Mouse (Mus musculus) right cerebral cortex, postnatal 4 days (tissue): ENCODE measurements around the gene Rab3gap1.
"Not testable (repeated sequence)": the region's sequence is repeated elsewhere in the genome, so short reads cannot be mapped to it uniquely, and the experiment has no call there.

Source experiments
- DNase-seq: peaks from one replicate; pipeline ENCODE4 v3.0.0-alpha.2; 2022

Rab3gap1 gene

DNA sequence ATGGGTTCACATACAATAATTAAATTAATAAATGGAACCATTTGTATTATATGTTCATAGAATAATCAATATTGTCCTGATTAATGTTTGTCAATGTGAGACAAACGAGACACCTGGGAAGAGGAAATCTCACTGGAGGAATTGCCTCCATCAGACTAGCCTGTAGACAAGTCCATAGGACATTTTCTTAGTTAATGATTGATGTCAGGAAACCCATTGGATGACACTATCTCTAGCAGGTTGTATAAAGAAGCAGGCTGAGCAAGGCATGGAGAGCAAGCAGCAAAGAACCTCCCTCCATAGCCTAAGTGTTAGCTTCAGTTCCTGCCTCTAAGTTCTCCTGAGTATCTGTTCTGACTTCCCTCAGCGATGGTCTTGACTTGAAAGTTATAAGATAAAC, 64.8 kb downstream of the Rab3gap1 start:
- no peak for DNase-seq

DNA sequence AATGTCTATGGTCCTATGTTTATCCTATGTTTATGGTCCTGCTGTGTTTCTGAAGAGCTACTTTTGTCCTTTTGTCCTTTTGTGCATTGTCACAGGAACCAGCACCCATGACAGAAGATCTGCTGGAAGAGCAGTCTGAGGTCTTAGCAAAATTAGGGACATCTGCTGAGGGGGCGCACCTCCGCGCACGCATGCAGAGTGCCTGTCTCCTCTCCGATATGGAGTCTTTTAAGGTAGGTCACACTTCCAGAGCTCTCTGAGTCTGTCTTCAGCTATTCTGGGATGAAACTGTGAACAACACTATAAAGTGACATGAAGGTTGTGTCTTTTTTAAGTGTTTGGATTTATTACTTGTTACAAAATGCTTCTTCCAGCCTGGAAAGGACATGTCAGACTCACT, 65.7 kb downstream of the Rab3gap1 start:
- no peak for DNase-seq

DNA sequence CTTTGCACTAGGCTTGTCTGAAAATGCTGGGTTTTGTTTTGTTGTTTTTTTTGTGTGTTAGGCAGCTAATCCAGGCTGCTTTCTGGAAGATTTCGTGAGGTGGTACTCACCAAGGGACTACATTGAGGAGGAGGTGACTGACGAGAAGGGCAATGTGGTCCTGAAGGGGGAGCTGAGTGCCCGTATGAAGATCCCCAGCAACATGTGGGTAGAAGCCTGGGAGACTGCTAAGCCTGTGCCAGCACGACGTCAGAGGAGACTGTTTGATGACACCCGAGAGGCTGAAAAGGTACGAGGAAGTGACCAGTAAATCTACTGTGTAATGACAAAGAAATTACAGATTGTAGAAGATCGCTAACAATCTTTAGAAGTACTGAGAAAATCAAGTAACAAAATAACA, 68.7 kb downstream of the Rab3gap1 start:
- no peak for DNase-seq

DNA sequence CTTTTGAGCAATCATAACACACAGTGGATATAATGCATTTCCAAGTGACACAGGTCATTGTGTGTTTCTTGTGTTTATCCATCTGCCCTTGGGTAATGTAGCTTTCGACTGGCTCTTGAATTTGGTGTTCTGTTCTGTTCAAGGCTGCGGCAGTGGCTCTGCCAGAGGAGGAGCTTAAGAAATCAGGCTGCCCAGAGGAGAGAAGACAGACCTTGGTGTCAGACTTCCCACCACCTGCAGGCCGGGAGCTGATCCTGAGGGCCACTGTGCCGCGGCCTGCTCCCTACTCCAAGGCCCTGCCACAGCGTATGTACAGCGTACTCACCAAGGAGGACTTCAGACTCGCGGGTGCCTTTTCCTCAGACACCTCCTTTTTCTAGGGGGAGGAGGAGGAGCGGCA, 73.7 kb downstream of the Rab3gap1 start:
- DNase-seq: no peak

DNA sequence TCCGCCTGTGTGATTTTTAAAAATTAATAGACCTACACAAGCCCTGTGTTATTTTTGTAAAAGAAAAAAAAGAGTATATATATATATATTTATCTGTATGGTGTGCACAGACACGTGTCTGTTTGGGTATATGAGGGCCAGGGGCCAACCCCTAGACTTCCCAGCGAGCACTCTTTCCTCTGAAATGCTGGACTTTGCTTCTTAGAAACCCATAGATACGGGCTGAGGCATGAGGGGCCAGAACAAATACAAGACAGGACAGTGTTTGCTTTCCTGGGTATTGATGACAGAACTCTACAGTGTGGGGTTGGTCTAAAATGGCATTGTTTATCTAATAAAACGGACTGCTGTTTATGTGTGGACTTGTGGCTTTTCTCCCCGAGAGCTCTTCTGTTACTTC, 74.9 kb downstream of the Rab3gap1 start:
- no peak for DNase-seq

DNA sequence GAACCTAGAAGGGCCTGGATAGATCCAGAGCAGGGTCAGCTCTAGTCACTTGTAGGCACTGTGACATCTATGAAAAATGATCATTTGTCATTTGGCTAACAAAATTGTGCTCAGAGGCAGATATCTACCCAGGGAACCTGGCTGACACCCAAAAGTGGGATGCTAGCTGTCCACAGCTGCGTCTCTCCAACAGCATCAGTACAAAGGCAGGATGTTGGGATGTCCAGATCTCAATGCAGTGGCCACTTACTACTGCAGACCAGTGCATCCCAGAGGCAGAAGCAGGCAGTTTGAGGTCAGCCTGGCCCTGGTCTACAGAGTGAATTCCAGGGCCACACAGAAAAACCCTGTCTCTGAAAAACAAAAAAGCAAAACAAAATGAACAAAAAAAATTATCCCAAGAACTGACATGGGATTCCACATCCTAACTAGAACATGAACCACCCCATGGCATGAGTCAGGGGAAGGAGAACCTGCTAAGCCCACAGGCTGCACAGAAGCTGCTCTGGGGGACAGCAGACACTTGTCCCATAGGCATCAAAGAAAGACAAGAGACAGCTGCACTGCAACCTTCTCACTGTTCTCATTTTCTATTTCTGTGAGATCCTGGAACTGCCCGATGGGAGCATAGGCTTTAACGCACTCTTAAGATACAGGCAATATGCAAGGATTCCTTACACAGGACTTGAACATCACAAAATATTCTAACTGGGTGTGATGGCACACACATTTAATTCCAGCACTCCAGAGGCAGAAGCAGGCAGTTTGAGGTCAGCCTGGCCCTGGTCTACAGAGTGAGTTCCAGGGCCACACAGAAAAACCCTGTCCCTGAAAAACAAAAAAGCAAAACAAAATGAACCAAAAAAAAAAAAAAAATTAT, 77.4 kb downstream of the Rab3gap1 start:
- DNase-seq: peak; percentile 27

DNA sequence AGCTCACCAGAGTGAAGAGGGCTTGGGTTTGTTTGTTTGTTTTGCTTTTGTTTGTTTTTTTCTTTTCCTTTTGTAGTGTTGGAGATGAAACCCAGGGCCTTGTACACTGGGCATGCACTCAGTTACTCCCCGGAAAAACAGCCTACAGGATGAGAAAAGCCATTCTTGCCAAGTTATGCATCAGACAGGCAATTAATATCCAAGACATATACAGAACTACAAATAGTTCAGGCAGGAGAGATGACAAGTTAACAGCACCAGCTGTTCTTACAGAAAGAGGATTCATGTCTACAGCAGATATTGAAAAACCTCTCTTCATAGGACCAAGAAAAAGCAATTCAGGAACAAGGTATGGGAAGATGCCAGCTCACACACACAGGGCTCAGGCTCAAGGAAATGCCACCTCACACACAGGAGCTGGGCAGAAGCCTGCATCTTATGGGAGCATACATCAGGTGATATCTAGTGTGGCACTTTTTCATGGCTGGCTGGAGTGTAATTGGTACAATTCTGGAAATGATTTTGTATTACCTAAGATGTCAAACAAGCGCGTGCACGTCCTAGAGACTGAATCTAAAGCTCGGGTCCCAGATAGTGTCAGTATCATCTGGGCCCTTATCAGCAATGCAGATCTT, 78.2 kb downstream of the Rab3gap1 start:
- DNase-seq: no peak

DNA sequence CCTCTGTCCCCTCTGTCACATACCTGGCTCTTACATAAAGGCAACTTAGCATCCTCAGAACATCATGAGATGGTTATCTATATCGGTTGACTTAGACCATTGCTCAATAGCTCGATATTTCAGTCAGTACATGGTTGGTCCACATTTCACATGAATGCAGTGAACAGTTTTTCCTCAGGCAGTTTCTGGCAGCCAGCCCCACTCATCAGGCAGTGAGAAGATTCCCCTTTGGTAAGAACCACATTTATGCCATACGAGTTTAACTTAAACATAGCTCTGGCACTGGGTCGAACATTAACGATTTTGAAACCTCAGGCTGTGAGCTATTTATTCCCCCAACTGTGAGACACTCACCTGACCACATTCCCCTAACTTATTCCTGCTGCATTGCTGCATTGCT, 80.2 kb downstream of the Rab3gap1 start:
- DNase-seq: peak; percentile 59

DNA sequence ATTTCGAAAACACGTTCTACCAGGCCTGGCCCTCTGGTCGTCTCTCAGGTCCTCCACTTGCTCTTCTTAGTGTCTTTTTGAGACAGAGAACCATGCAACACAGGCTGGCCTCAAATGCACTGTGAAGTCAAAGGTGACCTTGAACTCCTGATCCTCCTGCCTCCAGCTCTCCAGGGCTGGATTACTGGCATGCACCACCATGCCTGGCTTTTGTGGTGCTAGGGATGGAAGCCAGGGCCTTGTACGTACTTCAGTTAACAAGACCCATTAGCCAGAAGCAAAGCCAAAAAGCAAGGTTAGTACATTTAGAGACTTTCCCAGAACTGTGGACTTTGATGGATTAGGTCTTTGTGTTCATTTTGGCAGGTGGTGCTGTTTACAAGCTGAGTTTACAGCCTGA, 83.7 kb downstream of the Rab3gap1 start:
- no peak for DNase-seq

DNA sequence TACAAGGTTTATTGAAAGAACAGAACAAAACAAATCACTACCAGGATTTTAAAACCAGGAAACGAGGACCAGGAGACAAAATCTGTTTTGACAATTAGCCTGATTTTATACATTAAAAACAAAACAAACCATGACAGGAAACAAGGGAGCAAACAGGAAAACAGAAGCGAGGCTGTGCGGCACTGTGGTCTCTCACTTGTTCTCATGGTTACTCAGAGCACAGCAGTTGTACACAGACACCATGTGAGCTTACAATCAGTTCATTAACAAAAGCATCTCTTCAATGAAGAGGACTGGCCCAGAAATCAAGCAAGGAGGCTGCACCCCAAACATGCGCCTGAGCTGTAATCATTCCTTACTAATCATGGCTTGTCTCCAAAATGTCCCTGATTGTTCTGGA, 85.6 kb downstream of the Rab3gap1 start:
- DNase-seq: not testable (repeated sequence)

DNA sequence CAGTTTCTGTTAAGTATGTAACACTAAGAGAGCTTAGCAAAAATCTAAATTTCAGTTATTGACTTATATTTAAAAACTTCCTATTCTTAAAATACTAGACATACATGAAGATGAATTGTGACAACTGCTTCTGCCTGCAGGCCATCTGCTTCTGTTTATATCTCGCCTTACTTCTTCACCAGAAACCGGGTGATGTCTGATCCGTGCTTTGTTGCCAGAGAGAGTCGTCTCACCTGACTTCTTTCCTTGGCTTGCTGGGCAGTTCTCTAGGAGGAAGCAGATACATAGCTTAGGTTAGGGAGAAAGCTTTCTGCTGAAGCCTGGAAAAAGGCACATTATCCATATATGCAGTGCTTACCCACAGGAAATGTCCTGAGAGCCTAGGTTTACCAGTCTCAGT, 86.2 kb downstream of the Rab3gap1 start:
- no peak for DNase-seq

DNA sequence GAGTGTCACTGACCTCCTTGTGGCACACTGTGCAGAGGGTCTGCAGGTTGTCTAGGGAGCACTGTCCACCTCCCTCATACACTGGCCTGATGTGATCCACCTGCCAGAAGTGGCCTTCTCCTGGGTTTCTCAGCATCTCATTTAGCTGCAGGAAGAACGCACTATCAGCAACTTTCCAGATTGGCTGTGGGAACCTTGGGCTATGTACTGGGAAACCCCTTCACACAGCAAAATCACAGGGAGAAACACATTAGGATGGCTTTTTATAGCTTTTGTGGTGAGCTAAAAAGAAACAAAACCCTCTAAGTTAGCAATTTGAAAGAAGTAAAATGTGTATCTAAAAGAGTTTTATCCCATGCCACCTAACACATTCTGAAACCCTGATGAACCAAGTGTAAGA, 88.0 kb downstream of the Rab3gap1 start:
- no peak for DNase-seq

DNA sequence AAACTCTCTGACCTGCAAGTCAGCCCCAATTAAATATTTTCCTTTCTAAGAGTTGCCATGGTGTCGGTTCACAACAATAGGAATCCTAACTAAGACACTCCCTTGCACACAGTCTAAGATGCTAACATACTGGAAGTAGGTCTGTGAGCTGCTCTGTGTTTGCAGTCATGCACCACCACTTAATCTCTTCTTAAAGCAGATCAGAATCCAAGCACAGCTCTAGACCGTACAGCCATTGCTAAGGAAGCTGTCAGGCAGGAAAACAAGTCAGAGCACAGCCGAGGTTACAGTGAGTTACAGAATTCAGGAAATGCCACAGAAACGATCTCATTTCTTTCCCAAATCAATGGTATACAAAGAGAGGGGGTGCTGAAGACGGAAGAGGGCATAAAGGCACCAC, 90.2 kb downstream of the Rab3gap1 start:
- DNase-seq: no peak

DNA sequence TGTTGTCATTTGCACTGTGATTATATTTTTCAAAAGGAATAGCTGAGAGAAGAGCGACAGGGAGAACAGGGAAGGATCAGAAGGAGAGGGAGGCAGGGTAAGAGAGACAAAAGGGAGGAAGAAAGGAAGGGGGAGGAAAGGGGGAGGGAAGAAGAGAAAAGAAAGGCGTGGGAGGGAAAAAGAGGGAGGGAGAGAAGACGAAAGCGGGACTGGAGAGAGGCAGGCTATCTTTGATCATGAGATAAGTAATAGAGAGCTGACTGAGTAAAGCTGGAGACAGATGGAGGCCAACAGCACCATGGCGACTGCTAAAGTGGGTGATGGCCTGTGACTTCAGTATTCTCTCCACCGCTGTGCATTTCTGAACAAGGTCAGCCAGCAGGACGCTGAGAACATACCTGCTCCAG, 90.7 kb downstream of the Rab3gap1 start:
- DNase-seq: no peak

DNA sequence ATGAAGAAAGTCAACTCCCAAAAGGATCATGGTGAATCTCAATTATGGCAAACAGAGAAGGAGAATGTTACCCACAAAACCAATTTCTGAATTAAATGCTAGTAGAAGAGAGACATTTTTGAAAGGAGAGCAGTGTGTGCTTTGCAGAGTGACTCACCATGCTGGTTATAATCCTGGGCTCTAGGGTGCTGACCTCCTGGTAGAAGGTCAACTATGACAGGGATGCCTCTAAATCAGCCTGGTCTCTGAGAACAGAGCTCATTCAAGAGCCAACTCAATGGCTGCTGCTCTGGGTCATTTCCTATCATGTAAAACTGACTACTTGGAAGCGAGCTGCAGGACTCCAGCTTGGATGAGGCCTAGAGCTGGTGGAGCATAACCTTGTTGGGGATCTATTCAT, 92.6 kb downstream of the Rab3gap1 start:
- DNase-seq: no peak

DNA sequence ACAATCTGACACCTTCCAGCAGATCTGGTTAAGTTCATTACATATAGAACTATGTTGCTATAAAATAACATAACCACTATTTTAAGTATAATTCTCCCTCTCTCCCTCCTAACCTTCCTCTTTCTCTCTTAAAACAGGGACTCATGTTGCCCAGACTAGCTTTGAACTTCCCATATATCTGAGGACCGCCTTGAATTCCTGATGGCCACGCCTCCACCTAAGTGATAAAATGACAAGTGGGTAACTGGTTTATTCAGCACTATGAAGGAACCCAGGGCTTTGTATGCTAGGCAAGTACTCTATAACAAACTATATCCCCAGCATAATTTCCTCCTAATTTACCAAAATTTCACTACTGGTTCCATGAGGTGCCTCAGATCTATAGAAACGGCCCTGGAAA, 94.8 kb downstream of the Rab3gap1 start:
- DNase-seq: no peak

DNA sequence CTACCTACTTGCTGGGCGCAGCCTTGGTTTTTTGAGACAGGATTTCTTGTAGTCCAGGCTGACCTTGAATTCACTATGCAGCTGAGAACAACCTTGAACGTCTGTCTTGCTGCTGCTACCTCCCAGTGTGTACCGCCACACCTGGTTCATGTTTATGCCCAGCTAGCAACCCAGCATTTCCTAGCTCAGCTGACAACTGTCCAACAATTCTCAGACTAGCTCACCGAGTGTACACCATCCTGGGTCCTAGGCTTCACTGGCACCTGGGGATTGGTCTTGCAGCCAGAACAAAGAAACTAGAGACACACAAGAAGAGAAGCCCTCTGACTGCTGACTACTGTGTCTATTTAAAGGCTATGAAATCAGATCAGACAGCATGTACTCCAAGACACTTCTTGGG, 102.3 kb downstream of the Rab3gap1 start:
- DNase-seq: no peak

DNA sequence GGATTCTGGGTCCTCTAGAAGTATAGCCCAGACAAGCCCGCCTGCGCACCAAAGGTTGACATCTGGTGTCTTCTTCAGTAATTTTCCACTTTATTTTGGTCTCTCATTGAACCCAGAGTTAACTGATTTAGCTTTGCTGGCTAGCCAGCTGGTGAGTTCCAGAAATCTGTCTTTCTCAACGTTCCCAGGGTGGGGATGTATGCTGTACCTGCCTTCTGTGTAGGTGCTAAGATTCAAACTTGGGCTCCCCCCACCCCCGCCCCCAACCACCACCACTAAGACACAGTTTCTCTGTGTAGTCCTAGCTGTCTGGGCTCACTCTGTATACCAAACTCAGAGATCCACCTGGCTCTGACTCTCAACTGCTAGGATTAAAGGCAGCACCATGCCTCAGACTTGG, 105.5 kb downstream of the Rab3gap1 start:
- no peak for DNase-seq

DNA sequence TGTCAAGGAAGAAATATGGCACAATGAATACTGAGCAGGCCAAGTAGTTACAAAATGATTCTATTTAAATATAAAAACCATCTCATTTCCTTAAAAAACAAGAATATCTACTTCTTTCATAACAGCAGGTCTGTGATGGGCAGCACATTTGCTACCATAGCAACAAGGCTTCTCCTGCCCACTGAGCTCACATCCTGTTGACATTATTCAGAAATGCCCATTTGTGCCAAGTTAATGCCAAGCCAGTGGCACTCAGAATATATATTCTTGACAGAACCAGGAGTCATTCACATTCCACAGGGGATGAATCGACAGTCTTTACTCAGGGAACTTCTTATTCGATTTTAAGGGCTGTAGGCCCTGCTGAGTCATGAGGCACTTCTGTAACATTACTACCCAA, 107.1 kb downstream of the Rab3gap1 start:
- DNase-seq: no peak

DNA sequence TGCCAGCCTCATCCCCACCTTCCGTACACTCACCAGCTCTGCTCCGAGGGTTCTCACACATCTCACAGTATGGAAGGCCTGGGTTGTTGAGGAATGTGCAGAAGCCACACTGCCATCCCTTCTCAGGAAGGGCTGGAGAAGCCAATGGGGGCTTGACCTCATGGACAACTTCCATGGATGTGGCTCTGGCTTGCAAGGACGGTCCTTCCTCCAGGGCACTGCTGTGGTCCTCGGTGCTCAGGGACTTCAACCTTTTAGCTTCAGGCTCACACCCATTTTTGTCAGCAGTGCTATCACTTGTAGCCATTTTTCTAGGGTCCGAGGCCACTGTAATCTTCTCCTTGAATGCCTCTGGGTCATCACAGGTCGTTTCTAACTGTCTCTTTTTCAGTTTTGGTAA, 107.5 kb downstream of the Rab3gap1 start:
- DNase-seq: no peak

DNA sequence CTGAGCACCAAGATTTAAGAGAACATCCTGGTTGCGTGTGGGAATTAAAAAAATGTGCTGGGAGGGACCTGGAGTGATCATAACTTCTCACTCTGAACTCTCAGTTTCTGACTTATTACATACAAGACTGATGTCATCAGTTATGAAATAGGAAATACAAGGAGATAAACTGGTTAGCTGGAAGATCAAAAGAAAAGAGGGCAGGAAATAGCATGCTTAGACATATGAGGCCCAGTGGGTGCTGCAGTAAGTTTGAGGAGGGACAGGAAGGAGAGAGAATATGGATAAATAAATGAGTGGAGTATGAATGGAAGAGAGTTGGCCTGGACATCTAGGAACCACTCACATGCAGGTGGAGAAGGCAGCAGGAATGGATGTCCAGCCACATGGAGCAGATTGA, 109.6 kb downstream of the Rab3gap1 start:
- DNase-seq: no peak

DNA sequence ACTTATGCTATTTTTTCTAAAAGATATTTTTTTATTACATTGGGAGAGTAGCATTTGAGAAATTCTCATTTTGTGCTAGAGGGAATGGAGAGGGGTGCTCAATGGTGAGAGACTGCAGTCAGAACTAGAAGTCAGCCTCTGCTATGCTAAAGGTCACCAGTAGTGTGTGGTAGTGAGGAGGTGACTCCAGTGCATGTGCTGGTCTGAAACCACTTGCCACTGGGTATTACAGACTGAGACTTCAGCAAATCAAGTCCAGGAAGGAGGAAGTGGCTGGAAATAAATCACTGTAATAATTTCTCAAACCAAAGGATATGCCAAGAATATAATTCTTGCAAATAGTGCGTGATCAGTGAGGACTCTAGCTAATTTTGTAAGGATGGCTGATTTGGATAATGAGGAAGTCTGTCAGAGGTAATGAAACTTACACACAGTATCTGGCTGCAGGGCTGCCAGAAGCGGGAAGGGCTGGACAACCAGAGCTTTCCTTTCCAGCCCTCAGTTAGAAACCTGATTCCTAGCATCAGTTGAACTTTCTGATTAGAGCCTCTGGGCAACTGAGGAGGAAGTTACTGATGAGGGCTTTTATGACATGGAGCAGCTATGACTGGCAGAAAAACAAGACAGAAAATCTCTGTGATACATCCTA, 112.5 kb downstream of the Rab3gap1 start:
- DNase-seq: no peak

DNA sequence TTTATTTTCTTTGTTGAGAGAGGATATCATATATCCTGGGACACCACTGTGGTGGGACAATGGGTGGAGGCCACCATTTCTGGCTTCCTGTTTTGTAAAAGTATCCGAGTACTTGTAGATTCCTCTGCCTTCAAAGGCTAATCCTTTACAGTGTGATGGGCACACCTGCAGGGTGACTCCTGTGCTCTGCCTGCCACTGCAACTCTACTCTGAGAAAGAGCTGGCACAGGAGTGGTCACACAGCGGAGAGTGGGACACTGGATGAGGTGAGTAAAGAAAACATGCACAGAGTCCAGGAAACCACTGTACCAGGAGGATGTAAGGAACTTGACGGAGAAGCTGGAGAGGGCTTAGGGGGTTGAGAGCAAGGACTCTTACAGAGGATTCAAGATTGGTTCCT, 113.7 kb downstream of the Rab3gap1 start:
- no peak for DNase-seq
